Mouse (Mus musculus) induced T-regulatory cell, adult 2 months (primary cell): ENCODE measurements around the gene Dcaf7.
"Not testable (repeated sequence)": the region's sequence is repeated elsewhere in the genome, so short reads cannot be mapped to it uniquely, and the experiment has no call there.

Experiments used
- DNase-seq: peaks from one replicate; pipeline ENCODE4 v3.0.0-alpha.2; 2012; ENCODE audit warnings: low read depth

Dcaf7 gene

DNA sequence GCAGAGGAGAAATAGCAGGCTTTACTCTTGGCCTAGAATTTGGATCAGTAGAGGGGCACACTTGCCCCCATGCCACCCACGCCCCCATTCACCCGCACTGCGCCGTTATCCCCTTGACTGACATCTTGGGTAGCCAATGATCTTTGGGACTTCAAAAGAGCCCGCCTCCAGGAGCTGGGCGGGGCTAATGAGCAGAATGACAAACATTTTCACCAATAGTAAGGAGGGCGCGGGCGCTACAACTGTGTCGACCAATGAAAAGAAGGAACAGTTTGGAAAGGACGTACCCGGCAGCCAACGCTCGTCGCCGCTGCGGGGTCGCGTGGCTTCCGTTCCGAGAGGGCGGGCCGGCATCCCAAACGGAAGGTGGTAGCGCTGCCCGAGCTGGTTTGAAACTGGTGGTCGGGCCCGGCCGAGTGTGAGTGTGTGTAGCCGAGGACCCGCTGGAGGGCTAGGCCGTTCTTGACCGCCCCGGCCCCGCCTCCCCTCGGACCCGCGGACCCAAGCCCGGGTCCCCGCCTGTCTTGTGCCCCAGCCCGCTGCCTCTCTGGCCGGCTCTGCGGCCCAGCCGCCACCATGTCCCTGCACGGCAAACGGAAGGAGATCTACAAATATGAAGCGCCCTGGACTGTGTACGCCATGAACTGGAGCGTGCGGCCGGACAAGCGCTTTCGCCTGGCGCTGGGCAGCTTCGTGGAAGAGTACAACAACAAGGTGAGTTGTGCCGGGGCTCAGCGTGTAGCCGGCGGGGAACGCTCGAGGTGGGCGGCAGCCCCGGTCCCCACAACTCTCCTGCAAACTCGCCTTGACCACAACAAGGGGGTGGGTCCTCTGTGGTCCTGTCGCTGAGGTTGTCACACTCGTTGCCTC lies at the start of gene Dcaf7:
Gene Dcaf7 (plus strand): TSS at position 325 of the 870 bp plus-strand sequence.
- DNase-seq: peak; percentile 100

DNA sequence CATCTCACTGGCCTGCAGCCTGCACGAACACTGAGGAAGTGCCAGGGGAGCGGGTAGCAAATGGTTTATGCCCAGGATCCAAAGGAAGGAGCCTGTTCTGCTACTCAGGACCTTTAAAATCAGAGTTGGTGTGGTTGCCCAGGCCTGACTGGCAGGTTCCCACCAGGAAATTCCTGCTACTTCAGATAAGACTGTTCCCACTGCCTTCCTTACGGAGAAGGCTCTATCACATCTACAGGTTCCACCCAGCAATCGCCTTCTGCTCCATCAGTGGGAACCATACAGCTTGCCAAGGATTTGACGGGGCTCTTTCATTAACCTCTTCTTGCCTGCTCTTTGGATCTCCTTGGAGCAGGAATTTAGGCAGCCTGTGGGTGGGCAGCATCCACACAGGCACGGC lies 49.2 kb upstream of the Dcaf7 start:
- DNase-seq: no peak

- no peak for DNase-seq
Measured at GRCm38 (mm10) chr11:105989446-105989845, 47.2 kb upstream of the Dcaf7 start.

DNA sequence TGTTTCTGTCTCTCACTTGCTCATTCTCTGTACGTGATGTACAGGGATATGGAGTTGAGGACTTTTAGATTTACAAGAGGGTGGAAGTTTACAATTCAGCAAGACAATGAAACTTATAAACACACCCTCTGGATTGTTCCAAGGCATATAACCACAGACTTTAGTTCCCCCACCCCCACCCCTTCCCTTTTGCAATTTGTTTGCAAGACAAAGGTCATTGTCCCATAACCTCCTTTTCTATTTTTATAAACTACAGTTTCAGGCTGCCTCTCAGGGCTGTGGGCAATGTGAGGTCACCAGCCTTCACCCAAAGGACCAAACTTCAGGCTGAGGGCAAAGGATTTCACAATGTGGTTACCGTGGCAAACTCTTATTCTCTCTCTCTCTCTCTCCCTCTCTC lies 46.4 kb upstream of the Dcaf7 start:
- DNase-seq: no peak

DNA sequence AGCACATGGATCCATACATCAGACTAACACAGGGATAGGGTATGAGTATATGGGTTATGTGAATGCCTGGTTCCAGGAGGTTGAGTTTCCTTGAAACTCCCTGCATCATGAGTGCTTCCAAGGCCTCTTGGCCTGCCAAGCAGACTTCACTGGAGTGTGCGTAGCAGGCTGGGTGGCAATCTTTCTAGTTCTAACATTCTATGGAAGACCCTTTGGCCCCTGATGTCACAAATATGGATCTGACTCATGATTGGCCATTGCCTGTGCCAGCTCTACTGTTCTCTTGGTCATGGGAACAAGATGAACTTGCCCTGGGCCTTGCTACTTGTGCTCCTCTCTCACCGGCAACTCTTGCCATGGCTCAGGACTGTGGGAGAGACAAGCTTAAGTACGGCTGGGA lies 42.3 kb upstream of the Dcaf7 start, which contains the start of gene Ace3:
Gene Ace3 (plus strand): TSS at position 301 of the 400 bp plus-strand sequence.
- DNase-seq: no peak

- DNase-seq: no peak
Measured at GRCm38 (mm10) chr11:106000062-106000461, 36.6 kb upstream of the Dcaf7 start.

- DNase-seq: peak; percentile 73
Measured at GRCm38 (mm10) chr11:106001718-106002117, 35.0 kb upstream of the Dcaf7 start.

GRCm38 (mm10) chr11:106004576-106004975 lies 32.1 kb upstream of the Dcaf7 start:
- DNase-seq: no peak

- DNase-seq: no peak
Measured at GRCm38 (mm10) chr11:106005970-106006369, 30.7 kb upstream of the Dcaf7 start.

- peak; percentile 80 for DNase-seq
Measured at GRCm38 (mm10) chr11:106007821-106008220, 28.9 kb upstream of the Dcaf7 start, which contains the start of gene Kcnh6. TSS of gene Kcnh6 (plus strand) at chr11:106008124.

GRCm38 (mm10) chr11:106012711-106013110 lies 24.0 kb upstream of the Dcaf7 start:
- DNase-seq: no peak

GRCm38 (mm10) chr11:106013556-106014225 lies 23.0 kb upstream of the Dcaf7 start:
- no peak for DNase-seq

- no peak for DNase-seq
Measured at GRCm38 (mm10) chr11:106016440-106016839, 20.2 kb upstream of the Dcaf7 start.

GRCm38 (mm10) chr11:106020051-106020763 lies 16.5 kb upstream of the Dcaf7 start:
- peak; percentile 52 for DNase-seq

GRCm38 (mm10) chr11:106025774-106026173 lies 10.9 kb upstream of the Dcaf7 start:
- DNase-seq: no peak

GRCm38 (mm10) chr11:106026465-106027151 lies 10.1 kb upstream of the Dcaf7 start:
- peak; percentile 84 for DNase-seq

GRCm38 (mm10) chr11:106027607-106028006 lies 9.1 kb upstream of the Dcaf7 start:
- DNase-seq: peak; percentile 61

- DNase-seq: not testable (repeated sequence)
Measured at GRCm38 (mm10) chr11:106032074-106032473, 4.6 kb upstream of the Dcaf7 start.

DNA sequence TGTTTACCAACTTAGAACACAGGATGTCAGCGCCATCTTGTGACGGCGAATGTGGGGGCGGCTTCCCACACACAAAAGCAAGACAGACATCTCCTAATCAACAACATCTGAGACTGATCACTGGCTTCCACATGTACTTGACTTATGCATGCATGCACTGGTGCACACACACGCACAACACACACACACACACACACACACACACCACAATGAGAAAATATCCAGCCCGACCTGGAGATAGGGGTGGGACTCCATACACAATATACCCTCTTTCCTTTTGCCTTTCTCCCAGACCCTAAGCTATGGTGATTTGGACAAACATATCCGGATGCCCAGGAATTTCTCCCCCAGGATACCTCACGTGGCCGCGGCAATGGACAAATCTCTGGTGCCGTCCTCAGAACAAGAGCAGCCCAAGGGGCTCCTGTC lies 3.2 kb upstream of the Dcaf7 start:
- peak; percentile 88 for DNase-seq

GRCm38 (mm10) chr11:106034986-106035385 lies 1.7 kb upstream of the Dcaf7 start:
- no peak for DNase-seq

- peak; percentile 54 for DNase-seq
Measured at GRCm38 (mm10) chr11:106037418-106037751, 713 bp downstream of the Dcaf7 start.

DNA sequence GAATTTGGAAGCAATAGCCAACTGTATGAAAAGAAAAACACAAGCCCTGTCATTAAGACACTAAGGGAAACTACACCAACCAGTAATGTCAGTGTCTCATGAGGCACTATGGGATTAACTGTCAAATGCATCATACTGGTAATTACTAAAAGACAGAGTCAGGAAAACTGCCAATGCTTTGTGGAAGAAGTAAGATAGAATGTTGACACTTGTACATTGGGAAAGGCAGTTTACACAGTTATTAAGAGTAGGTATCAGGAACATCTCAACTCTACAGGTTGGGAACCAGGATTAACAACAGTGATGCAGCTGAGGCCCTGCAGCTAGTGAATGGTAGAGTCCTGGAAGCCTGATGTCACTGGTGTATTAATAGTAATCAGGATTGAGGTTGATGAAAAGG lies 7.7 kb downstream of the Dcaf7 start:
- no peak for DNase-seq
